In the genomic region with DNA sequence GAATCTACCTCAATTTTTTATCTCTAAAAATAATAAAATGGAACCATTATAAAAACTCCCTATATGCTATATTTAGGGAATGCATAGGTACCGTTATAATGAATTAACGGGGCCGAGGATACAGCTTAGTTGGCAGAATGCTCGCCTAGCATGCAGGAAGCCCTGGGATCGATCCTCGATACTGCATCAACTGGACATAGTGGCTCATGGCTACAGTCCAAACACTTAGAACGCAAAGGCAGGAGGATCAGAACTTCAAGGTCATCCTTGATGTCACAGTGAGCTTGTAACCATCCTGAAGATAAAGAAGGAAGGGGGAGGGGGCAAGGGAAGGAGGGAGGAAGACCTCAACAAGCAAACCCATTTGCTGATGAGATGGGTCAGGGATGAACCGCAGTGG, we compare ENCODE assay signal across 17 mouse cellular contexts.
"Had no signal": no experiment of that assay in that cellular context is flagged by ENCODE, and none has a peak within 500 bp of the region (broad histone marks: within the 10 kb centered on the region; RNA-seq: fewer than 3 reads in every experiment).

No protein-coding gene starts in this region.

- ATAC-seq: liver, embryonic 12.5 days; liver, postnatal 0 days; lung, postnatal 0 days; midbrain, embryonic 13.5 days; midbrain, embryonic 15.5 days; midbrain, embryonic 16.5 days had no signal

- DNase-seq: left cerebral cortex, postnatal 4 days; liver; liver, embryonic 13.5 days; liver, postnatal 0 days; lung, adult 18-20 months; lung, adult 2 months; lung, embryonic 14.5 days; lung, postnatal 10 days; lung, postnatal 14 days; lung, postnatal 36 days; lung, postnatal 4 days; midbrain, embryonic 14.5 days had no signal
